Mouse (Mus musculus) intestine, embryonic 15.5 days (tissue): ENCODE data around the gene Gsk3b. TPM values are rescaled to one million over a fixed set of nuclear protein-coding genes. Genes with fewer than 3 reads are reported as not detected.
"Not testable (repeated sequence)": the region's sequence is repeated elsewhere in the genome, so short reads cannot be mapped to it uniquely, and the experiment has no call there.

Experiments used
- ATAC-seq: fragments of 200-750 bp; cut with Nextera tagmentation; 2 replicates; pipeline ENCODE4 v1.8.0; 2017; ENCODE audit warnings: moderate TSS enrichment, moderate library complexity
- H3K27ac ChIP-seq: fragments of 300-500 bp; sonication (generic); 2 replicates; pipeline ENCODE4 v1.5.1; 2015; ENCODE audit warnings: mild to moderate bottlenecking, inconsistent platforms
- H3K27me3 ChIP-seq: fragments of 300-500 bp; sonication (generic); replicated peaks from 2 replicates; pipeline ENCODE4 v1.6.1; 2015; ENCODE audit warnings: inconsistent platforms
- H3K36me3 ChIP-seq: fragments of 300-500 bp; sonication (generic); 2 replicates; pipeline ENCODE4 v1.6.1; 2015; ENCODE audit warnings: inconsistent platforms
- H3K4me1 ChIP-seq: fragments of 300-500 bp; sonication (generic); replicated peaks from 2 replicates; pipeline ENCODE4 v1.6.1; 2015; ENCODE audit warnings: inconsistent platforms
- H3K4me2 ChIP-seq: fragments of 300-500 bp; sonication (generic); replicated peaks from 2 replicates; pipeline ENCODE4 v1.6.1; 2015; ENCODE audit warnings: mild to moderate bottlenecking, inconsistent platforms
- H3K4me3 ChIP-seq: fragments of 300-500 bp; sonication (generic); replicated peaks from 2 replicates; pipeline ENCODE4 v1.5.1; 2015; ENCODE audit warnings: inconsistent platforms
- H3K9ac ChIP-seq: fragments of 300-500 bp; sonication (generic); 2 replicates; pipeline ENCODE4 v1.6.1; 2015; ENCODE audit warnings: inconsistent platforms
- H3K9me3 ChIP-seq: fragments of 300-500 bp; sonication (generic); 2 replicates; pipeline ENCODE4 v1.6.1; 2016; ENCODE audit warnings: inconsistent platforms
- WGBS: fragments of 180-500 bp; shearing (Covaris S2); methylation state at CpG from one replicate; pipeline ENCODE4 v1.1.7; 2015; 5-methylcytosine and 5-hydroxymethylcytosine counted together
- polyA plus RNA-seq: library from polyadenylated mRNA; unstranded; fragments of >200 nt; fragmentation: Nextera tagmentation; extraction: Ambion mirVana; gene quantifications from 2 replicates; pipeline ENCODE4 v1.2.1, GENCODE M21; 2015

Gene Gsk3b
- 45.6 and 48.4 TPM in 2 replicates for polyA plus RNA-seq

DNA sequence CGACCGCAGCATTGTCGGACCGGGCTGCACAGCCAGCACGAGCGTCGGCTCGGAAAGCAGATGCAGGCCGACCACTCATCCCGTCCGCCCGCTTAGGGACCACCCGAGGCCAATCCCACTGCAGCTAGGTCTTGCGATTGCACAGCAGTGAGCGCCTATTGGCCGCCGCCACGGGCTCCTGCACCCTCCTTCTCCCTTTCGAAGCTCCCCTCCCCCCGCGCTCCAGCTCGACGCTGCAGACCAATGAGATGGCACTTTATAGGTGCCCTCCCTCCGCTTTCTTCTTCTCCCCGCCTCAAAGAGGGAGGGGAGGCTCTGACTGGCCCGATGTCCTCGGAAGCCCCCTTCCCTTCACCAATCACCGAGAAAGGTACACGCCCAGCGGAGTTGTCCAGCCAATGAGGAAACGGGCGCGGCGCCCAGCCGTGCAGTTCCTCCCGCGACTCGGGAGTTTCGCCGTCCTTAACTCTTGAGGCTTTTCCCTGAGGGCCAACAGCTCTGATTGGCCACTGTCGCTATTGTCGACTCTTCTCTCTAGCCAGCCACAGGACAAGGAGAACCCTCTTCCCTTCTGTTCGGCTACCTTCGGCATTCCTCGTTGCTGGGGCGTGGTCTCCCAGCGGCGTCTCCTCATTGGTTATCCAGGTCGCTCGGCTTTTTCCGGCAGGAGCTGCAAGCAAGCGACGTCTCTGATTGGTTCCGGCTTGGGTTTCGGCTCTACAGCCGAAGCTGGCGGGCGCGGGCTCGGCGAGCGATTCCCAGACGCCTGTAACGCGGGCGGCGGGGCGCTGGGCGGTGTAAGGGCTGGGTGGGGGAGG, at the start of gene Gsk3b:
Gene Gsk3b (plus strand): TSS at position 373 of the 818 bp plus-strand sequence.
- Histone ChIP-seq H3K9ac (peak within 1 kb of the TSS; percentile 98), H3K4me3 (peak within 1 kb of the TSS; percentile 99), H3K9me3 (no peaks in the 10 kb centered on the region), H3K27me3 (no peaks in the 10 kb centered on the region), H3K27ac (peak within 1 kb of the TSS; percentile 100), H3K36me3 (no peaks in the 10 kb centered on the region), H3K4me2 (peak within 1 kb of the TSS; percentile 67), H3K4me1 (peaks cover 12% of the 10 kb centered on the region; the same call in 1 of the 2 replicates)
- ATAC-seq = peak; percentile 95
- WGBS = under 1% methylated on average over 69 of the region's 69 CpGs

DNA sequence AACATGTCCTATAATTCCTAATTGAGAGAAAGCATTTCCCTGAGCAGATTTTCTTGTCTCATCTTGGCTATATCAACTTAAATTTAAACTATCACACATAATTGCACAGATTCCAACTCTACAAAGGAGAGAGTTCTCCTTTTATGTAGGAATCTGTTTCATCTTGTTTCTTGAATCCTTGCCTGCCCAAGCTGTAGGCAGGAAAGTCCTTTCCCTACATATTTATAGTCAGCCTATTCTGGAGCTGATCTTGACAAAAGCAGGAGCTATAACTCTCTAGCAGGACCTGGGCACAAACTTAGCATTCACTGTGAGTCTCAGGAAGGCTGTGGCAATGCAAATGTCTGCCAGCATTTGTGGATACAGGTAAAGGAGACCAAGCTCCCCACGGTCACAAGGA, 46.6 kb upstream of the Gsk3b start:
- ATAC-seq = no peak
- no peak overlapping the region for H3K9ac ChIP-seq
- H3K4me3 ChIP-seq = no peak overlapping the region
- H3K27ac ChIP-seq = no peak overlapping the region
- no peak overlapping the region for H3K4me2 ChIP-seq
- no peaks in the 10 kb centered on the region for H3K36me3 ChIP-seq
- 80% methylated on average over 1 of the region's 1 CpGs for WGBS
- no peaks in the 10 kb centered on the region for H3K4me1 ChIP-seq
- no peaks in the 10 kb centered on the region for H3K27me3 ChIP-seq
- H3K9me3 ChIP-seq = no peaks in the 10 kb centered on the region

DNA sequence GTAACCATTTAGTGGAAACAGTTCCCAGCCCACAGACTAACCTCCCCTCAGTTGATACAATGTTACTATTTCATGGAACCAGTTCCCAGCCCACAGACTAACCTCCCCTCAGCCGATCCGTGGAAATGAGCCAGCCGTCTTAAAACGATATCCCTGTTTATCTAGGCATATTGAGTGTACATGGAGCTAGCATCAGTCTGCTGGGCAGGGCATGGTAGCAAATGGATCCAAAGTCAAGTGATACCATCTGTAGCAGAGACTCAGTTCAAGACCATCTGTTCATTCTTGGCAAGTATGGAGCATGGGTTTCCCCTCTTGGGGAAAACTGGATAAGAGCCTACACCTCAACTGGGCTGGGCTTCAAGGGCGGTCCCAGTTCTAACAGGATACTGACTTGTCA, 44.2 kb upstream of the Gsk3b start:
- H3K9ac ChIP-seq = no peak overlapping the region
- H3K36me3 ChIP-seq = no peaks in the 10 kb centered on the region
- H3K27me3 ChIP-seq = no peaks in the 10 kb centered on the region
- H3K27ac ChIP-seq = no peak overlapping the region
- no peaks in the 10 kb centered on the region for H3K9me3 ChIP-seq
- no peak overlapping the region for H3K4me2 ChIP-seq
- H3K4me3 ChIP-seq = no peak overlapping the region
- WGBS = 78% methylated on average over 5 of the region's 5 CpGs
- ATAC-seq = no peak
- no peaks in the 10 kb centered on the region for H3K4me1 ChIP-seq

DNA sequence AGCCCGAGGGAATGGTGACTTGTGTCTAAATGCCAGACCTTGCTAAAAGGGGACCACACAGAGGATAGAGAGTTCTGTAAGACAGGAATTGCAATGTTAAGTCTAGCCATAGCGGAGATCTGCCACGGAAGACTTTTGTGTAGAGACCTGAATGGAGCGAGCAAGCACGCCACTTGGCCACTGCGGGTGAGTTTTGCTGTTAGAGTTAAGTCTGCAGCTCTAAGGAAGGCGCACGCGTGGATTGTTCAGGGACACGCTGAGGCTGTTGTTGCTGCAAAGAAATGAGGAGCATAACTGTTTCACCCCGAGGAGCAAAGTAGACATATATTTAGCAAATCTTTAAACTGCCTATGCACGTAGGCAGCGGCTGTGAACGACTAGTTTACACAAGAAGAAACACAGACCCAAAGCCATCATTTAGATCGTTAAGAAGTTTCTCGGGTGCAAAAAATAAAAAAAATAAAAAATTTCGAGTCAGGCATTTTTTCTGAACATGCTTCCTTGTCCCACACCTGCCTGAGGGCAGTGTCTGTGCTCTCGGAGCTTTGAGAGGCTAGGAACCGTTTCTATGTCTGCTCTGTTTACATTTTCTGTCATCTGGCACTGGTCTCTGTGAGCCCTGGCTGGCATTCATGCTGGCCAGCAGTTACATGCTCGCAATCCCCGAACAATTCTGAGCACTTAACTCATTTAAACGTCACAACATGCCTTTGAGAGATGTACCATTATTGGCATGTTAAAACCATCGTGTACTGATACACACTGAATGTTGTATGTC, 40.8 kb upstream of the Gsk3b start:
- Histone ChIP-seq H3K4me1 (no peaks in the 10 kb centered on the region), H3K27me3 (no peaks in the 10 kb centered on the region), H3K4me2 (peak overlapping the region; percentile 35), H3K9ac (no peak overlapping the region), H3K4me3 (no peak overlapping the region), H3K9me3 (no peaks in the 10 kb centered on the region), H3K36me3 (no peaks in the 10 kb centered on the region), H3K27ac (no peak overlapping the region)
- WGBS = 36% methylated on average over 23 of the region's 23 CpGs
- no peak for ATAC-seq

DNA sequence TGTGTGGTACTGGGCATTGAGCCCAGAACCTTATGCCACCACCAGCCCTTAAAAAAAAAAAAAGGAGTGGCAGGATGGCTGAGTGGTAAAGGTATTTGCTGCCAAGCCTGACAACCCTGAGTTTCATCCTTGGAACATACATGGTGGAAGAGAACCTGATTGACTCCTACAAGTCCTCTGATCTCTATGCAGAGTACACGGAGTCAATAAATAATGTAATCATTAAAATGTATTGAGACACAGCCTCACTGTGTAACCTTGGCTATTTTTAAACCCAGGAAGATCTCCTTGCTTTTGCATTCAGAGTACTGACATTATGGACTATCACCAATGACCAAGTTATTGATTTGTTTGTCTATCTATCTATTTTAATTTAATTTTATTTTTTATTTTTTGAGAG, 30.9 kb upstream of the Gsk3b start:
- Histone ChIP-seq H3K9ac (no peak overlapping the region), H3K4me2 (no peak overlapping the region), H3K4me3 (no peak overlapping the region), H3K27me3 (no peaks in the 10 kb centered on the region), H3K9me3 (no peaks in the 10 kb centered on the region), H3K4me1 (no peaks in the 10 kb centered on the region), H3K27ac (no peak overlapping the region), H3K36me3 (no peaks in the 10 kb centered on the region)
- 94% methylated on average over 1 of the region's 1 CpGs for WGBS
- ATAC-seq = no peak

DNA sequence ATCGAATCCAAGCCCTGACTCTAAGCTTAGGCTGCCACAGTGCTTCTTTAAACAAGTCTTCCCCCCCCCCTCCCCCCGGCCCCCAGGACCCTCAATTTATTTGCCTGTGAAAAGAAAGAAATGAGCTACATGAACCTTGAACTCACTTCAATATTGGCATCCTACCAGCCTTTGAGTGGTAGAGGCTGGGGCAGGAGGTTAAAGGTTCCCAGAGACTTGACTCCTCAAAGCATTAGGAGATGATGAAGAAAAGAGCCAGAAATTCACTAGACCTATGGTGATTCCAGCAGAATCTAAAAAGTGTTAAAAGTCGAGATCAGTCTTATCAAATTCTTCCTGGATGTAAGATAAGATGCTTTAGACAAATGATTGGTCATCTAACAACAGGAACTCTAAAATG, 30.0 kb upstream of the Gsk3b start:
- no peak for ATAC-seq
- WGBS = 80% methylated on average over 3 of the region's 3 CpGs
- no peak overlapping the region for H3K9ac ChIP-seq
- no peaks in the 10 kb centered on the region for H3K4me1 ChIP-seq
- no peaks in the 10 kb centered on the region for H3K27me3 ChIP-seq
- H3K36me3 ChIP-seq = no peaks in the 10 kb centered on the region
- H3K4me3 ChIP-seq = no peak overlapping the region
- no peak overlapping the region for H3K27ac ChIP-seq
- H3K4me2 ChIP-seq = no peak overlapping the region
- no peaks in the 10 kb centered on the region for H3K9me3 ChIP-seq

DNA sequence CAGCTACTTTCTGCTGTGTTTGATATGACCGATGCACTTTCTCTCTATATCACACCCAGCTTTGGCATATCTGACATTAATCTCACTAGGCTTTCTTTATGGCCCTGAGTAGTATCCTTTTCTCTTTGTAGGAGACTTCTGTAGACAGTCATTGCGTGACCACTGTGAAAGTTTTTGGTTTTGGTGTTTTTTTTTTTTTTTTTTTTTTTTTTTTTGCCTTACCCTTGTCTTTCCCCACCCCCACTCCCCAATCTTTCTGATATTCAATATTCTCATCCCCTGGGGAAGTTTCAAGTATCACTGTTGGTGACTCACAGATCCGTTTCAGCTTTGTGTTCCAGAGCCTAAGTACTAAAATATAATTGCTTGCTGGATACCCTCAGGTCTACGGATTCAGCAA, 29.2 kb upstream of the Gsk3b start:
- Histone ChIP-seq H3K27ac (no peak overlapping the region), H3K9me3 (no peaks in the 10 kb centered on the region), H3K4me3 (no peak overlapping the region), H3K36me3 (no peaks in the 10 kb centered on the region), H3K4me2 (no peak overlapping the region), H3K4me1 (no peaks in the 10 kb centered on the region), H3K27me3 (no peaks in the 10 kb centered on the region), H3K9ac (no peak overlapping the region)
- 90% methylated on average over 4 of the region's 4 CpGs for WGBS
- ATAC-seq = no peak

DNA sequence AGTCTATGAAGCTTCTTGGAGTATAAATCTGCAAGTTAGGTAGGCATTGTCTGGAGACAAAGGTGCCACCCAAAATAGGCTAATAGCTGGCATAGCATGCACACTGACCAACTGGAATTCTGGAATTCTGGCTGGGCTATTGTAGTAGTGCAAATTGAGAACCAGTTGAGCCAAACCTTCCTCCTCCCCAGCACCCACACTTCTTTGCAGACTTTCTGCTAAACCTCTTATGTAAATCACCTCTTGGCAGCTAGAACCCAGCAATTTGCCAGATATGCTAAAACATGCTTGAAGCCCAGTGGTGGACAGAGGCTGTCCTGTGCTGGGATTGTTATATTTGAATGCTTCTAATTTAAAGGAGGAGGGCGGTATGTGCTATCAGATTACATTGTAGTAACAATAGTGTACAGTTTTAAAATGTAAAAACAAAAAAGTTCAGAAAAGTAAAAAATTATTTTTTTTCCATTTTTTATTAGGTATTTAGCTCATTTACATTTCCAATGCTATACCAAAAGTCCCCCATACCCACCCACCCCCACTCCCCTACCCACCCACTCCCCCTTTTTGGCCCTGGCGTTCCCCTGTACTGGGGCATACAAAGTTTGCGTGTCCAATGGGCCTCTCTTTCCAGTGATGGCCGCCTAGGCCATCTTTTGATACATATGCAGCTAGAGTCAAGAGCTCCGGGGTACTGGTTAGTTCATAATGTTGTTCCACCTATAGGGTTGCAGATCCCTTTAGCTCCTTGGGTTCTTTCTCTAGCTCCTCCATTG, 14.8 kb upstream of the Gsk3b start:
- H3K4me1 ChIP-seq, ATAC-seq, H3K36me3 ChIP-seq, H3K4me3 ChIP-seq, H3K9me3 ChIP-seq, H3K4me2 ChIP-seq, H3K9ac ChIP-seq, H3K27ac ChIP-seq, H3K27me3 ChIP-seq: not testable (repeated sequence)
- WGBS = 98% methylated on average over 1 of the region's 5 CpGs

DNA sequence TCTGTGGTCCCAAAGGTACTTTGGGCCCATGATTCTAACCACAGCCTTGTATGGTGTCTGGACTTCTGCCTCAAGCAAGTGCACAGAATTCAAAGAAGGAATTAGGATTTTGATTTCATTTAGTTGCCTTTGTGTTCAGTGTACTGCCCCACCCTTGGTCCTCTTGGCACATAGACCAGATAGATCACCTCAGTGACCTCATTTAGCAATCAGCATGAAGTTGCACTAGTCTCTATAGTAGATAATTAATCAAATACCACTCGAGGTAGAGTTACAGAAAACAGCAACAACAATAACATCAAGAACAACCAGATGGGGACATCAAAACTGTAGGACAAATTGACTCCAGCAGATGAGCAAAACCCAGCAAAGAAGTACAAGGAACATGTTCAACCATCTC, 8.6 kb upstream of the Gsk3b start:
- 39% methylated on average over 1 of the region's 1 CpGs for WGBS
- ATAC-seq = no peak
- H3K4me3 ChIP-seq = no peak overlapping the region
- no peaks in the 10 kb centered on the region for H3K36me3 ChIP-seq
- no peak overlapping the region for H3K9ac ChIP-seq
- no peaks in the 10 kb centered on the region for H3K9me3 ChIP-seq
- H3K4me2 ChIP-seq = no peak overlapping the region
- H3K27me3 ChIP-seq = no peaks in the 10 kb centered on the region
- H3K27ac ChIP-seq = no peak overlapping the region
- no peaks in the 10 kb centered on the region for H3K4me1 ChIP-seq

DNA sequence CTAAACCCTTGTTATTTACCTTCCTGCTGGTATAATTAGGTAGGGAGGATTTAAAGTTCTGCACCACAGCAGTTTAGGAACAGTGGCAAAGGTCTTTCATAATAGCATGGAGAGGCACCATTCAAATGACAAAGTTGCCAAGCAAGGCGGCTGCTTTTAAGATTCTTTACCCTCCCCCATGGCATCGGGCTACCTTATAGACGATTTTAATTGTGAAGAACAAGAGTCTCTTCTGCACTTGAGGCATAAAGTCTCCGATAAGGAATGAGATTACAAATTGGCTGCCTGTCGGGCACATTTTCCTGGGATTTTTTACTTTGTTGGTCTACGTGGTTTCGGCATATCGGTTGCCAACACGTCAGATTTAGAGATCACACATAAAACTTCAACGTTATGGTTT, 1.6 kb upstream of the Gsk3b start:
- 39% methylated on average over 10 of the region's 10 CpGs for WGBS
- H3K4me1 ChIP-seq = peaks cover 7% of the 10 kb centered on the region; the same call in 1 of the 2 replicates
- ATAC-seq = no peak
- H3K9ac ChIP-seq = 0 out of 2 replicates have a peak overlapping the region, but pooled peaks have one; percentile 89
- H3K4me2 ChIP-seq = peak overlapping the region; percentile 57
- peak overlapping the region; percentile 100 for H3K27ac ChIP-seq
- no peaks in the 10 kb centered on the region for H3K9me3 ChIP-seq
- H3K36me3 ChIP-seq = no peaks in the 10 kb centered on the region
- H3K4me3 ChIP-seq = peak overlapping the region; percentile 99; the same call in 1 of the 2 replicates
- no peaks in the 10 kb centered on the region for H3K27me3 ChIP-seq

DNA sequence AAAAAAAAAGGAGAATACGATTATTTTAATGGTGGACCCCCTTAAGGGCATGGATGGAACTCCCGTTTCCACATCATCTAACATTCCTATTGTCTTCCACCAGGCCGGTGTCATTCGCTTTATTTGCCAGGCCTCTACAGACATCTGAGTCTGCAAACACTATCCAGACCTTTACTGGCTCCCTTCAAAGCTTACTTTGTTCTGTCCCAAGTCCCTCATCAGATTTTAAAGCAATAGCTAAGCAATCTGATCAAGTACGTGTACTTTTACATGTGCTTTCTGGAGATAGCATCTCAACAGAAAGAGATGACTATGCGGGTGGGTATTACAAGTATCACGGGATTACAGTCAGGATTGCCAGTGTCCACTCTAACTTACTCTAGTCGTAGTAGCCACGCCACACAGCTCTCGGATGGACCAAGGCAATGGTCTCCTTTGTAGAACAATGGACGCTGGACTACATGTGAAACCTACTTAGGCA, 1.1 kb upstream of the Gsk3b start:
- Histone ChIP-seq H3K4me2 (peak overlapping the region; percentile 57), H3K27me3 (no peaks in the 10 kb centered on the region), H3K27ac (peak overlapping the region; percentile 100), H3K36me3 (no peaks in the 10 kb centered on the region), H3K9me3 (no peaks in the 10 kb centered on the region), H3K9ac (peak overlapping the region; percentile 89), H3K4me3 (peak overlapping the region; percentile 99), H3K4me1 (peaks cover 8% of the 10 kb centered on the region; the same call in 1 of the 2 replicates)
- no peak for ATAC-seq
- WGBS = 3% methylated on average over 11 of the region's 11 CpGs

DNA sequence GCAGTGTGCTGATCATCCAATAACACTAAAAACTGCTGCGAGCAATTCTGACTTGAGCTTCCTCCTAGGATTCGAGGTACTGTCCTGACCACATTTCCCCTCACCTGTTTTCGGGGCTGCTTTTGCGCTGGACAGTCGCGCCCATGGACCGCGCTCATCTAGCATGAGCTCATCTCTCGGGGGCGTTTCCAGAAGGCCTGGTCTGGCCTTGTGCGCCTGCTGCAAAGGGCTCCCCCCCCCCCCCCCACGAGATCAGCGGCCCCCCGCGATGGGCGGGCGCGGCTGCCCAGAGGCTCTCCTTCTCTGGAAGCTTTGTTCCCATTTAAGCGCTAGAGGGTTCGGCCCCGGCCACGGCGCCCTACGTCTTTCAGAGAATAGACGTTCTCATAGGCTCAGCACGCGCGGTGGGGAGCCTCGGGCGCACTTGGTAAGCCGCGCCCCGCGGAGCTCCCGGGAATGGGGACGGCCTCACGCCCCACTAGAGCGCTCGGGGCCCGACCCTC, 624 bp upstream of the Gsk3b start:
- no peaks in the 10 kb centered on the region for H3K36me3 ChIP-seq
- H3K27me3 ChIP-seq = no peaks in the 10 kb centered on the region
- H3K27ac ChIP-seq = peak overlapping the region; percentile 100
- peak overlapping the region; percentile 99 for H3K4me3 ChIP-seq
- no peaks in the 10 kb centered on the region for H3K9me3 ChIP-seq
- ATAC-seq = peak; percentile 69
- peaks cover 10% of the 10 kb centered on the region; the same call in 1 of the 2 replicates for H3K4me1 ChIP-seq
- peak overlapping the region; percentile 57 for H3K4me2 ChIP-seq
- under 1% methylated on average over 39 of the region's 40 CpGs for WGBS
- H3K9ac ChIP-seq = peak overlapping the region; percentile 89
